Comparison of ENCODE assay signal across 7 mouse cellular contexts in genomic region chr12:109542635-109543249, GRCm38 (mm10). TPM values are rescaled to one million over a fixed set of nuclear protein-coding genes. Genes with fewer than 3 reads are reported as not detected.
DNase-seq lines count a peak whose midpoint lies in the region; ATAC-seq and TF ChIP-seq lines count a peak whose summit lies in the region.

No protein-coding gene starts in this region.

- TF ChIP-seq POLR2A in brain, embryonic 14.5 days (IDR thresholded peaks at IDR 0.05; ENCODE audit: borderline replicate concordance, extremely low read depth, insufficient read depth, insufficient read length, poor library complexity, severe bottlenecking), result no peak

- H3K27ac ChIP-seq in embryonic facial prominence, embryonic 15.5 days (replicated peaks), result no peak overlapping the region
- H3K27ac ChIP-seq in hindbrain, embryonic 11.5 days (ENCODE audit: low read depth, low read length), result no peak overlapping the region
- H3K27ac ChIP-seq in limb, embryonic 11.5 days (replicated peaks; ENCODE audit: low read depth, low read length), result no peak overlapping the region
- no peak overlapping the region for H3K27ac ChIP-seq in midbrain, embryonic 12.5 days (replicated peaks)

- H3K4me2 ChIP-seq in embryonic facial prominence, embryonic 15.5 days (replicated peaks), result no peak overlapping the region
- no peak overlapping the region for H3K4me2 ChIP-seq in hindbrain, embryonic 11.5 days (replicated peaks; ENCODE audit: low read depth, low read length)
- no peak overlapping the region for H3K4me2 ChIP-seq in limb, embryonic 11.5 days (ENCODE audit: low read depth, severe bottlenecking)
- peak overlapping the region; percentile 50; the same call in 1 of the 2 replicates for H3K4me2 ChIP-seq in midbrain, embryonic 12.5 days (replicated peaks)

- 48% methylated on average over 17 of the region's 17 CpGs for WGBS in embryonic facial prominence, embryonic 15.5 days
- WGBS in hindbrain, embryonic 11.5 days, result 63% methylated on average over 17 of the region's 17 CpGs
- WGBS in limb, embryonic 11.5 days, result 51% methylated on average over 17 of the region's 17 CpGs
- WGBS in midbrain, embryonic 12.5 days, result 41% methylated on average over 17 of the region's 17 CpGs

- ATAC-seq in embryonic facial prominence, embryonic 15.5 days (ENCODE audit: insufficient number of reproducible peaks, low FRiP score, low TSS enrichment, low read depth), result peak; percentile 52
- no peak for ATAC-seq in hindbrain, embryonic 11.5 days (ENCODE audit: low FRiP score)
- peak; percentile 55; the same call in 1 of the 2 replicates for ATAC-seq in limb, embryonic 11.5 days (ENCODE audit: insufficient number of reproducible peaks, low FRiP score, low TSS enrichment, low read depth)
- ATAC-seq in midbrain, embryonic 12.5 days (ENCODE audit: low FRiP score, low read depth), result no peak

- peak overlapping the region; percentile 50 for H3K4me3 ChIP-seq in embryonic facial prominence, embryonic 15.5 days (replicated peaks)
- H3K4me3 ChIP-seq in hindbrain, embryonic 11.5 days (ENCODE audit: low read depth, low read length), result peak overlapping the region; percentile 40
- H3K4me3 ChIP-seq in limb, embryonic 11.5 days (ENCODE audit: low read depth, low read length), result no peak overlapping the region; the same call in 1 of the 2 replicates
- peak overlapping the region; percentile 48 for H3K4me3 ChIP-seq in midbrain, embryonic 12.5 days

- H3K9ac ChIP-seq in embryonic facial prominence, embryonic 15.5 days, result no peak overlapping the region
- H3K9ac ChIP-seq in hindbrain, embryonic 11.5 days (ENCODE audit: low read depth, low read length), result no peak overlapping the region
- no peak overlapping the region for H3K9ac ChIP-seq in limb, embryonic 11.5 days (ENCODE audit: low read length)
- H3K9ac ChIP-seq in midbrain, embryonic 12.5 days (replicated peaks), result no peak overlapping the region

- peaks cover 22% of the 10 kb centered on the region for H3K9me3 ChIP-seq in embryonic facial prominence, embryonic 15.5 days (replicated peaks)
- H3K9me3 ChIP-seq in hindbrain, embryonic 11.5 days (ENCODE audit: control insufficient read depth, low read length), result no peaks in the 10 kb centered on the region
- peaks cover 10% of the 10 kb centered on the region for H3K9me3 ChIP-seq in limb, embryonic 11.5 days (ENCODE audit: control insufficient read depth, low read length)
- peaks cover 45% of the 10 kb centered on the region for H3K9me3 ChIP-seq in midbrain, embryonic 12.5 days

- H3K4me1 ChIP-seq in embryonic facial prominence, embryonic 15.5 days, result peaks cover 8% of the 10 kb centered on the region; the same call in 1 of the 2 replicates
- H3K4me1 ChIP-seq in hindbrain, embryonic 11.5 days (replicated peaks; ENCODE audit: control insufficient read depth, insufficient read depth, low read length), result peaks cover 2% of the 10 kb centered on the region
- peaks cover 6% of the 10 kb centered on the region; the same call in 1 of the 2 replicates for H3K4me1 ChIP-seq in limb, embryonic 11.5 days (ENCODE audit: control insufficient read depth, insufficient read depth, low read length)
- H3K4me1 ChIP-seq in midbrain, embryonic 12.5 days, result peaks cover 23% of the 10 kb centered on the region

- TF ChIP-seq CTCF in brain, embryonic 14.5 days (IDR thresholded peaks at IDR 0.05; ENCODE audit: borderline replicate concordance, extremely low read depth, insufficient read depth, insufficient read length), result peak; percentile 61

- no peaks in the 10 kb centered on the region for H3K27me3 ChIP-seq in embryonic facial prominence, embryonic 15.5 days
- no peaks in the 10 kb centered on the region for H3K27me3 ChIP-seq in hindbrain, embryonic 11.5 days (ENCODE audit: control insufficient read depth, insufficient read depth, low read length)
- no peaks in the 10 kb centered on the region for H3K27me3 ChIP-seq in limb, embryonic 11.5 days (ENCODE audit: control insufficient read depth, insufficient read depth, low read length)
- peaks cover 10% of the 10 kb centered on the region for H3K27me3 ChIP-seq in midbrain, embryonic 12.5 days

- peak; percentile 62 for DNase-seq in T-cell, adult 2 months (ENCODE audit: low spot score)
- peak; percentile 94 for DNase-seq in brain, embryonic 14.5 days (ENCODE audit: low read depth)
- DNase-seq in hindbrain, embryonic 11.5 days (ENCODE audit: low spot score), result peak; percentile 76
- DNase-seq in limb, embryonic 11.5 days (ENCODE audit: low spot score), result peak; percentile 78
- DNase-seq in spleen, postnatal 4 days (ENCODE audit: low spot score in 2 of 2), result peak; percentile 48 to 77

- H3K36me3 ChIP-seq in embryonic facial prominence, embryonic 15.5 days, result peaks cover 8% of the 10 kb centered on the region
- H3K36me3 ChIP-seq in hindbrain, embryonic 11.5 days (ENCODE audit: control insufficient read depth, insufficient read depth, low read length), result no peaks in the 10 kb centered on the region
- H3K36me3 ChIP-seq in limb, embryonic 11.5 days (ENCODE audit: control insufficient read depth, insufficient read depth, low read length), result peaks cover 2% of the 10 kb centered on the region; the same call in 1 of the 2 replicates
- 0 out of 2 replicates have a peak, but pooled peaks cover 7% of the 10 kb centered on the region for H3K36me3 ChIP-seq in midbrain, embryonic 12.5 days

RNA-seq across cellular contexts. Expression of gene Rtl1, which starts 57.4 kb away (rescaled TPM):
- 0.85 and 1.5 TPM in 2 replicates for polyA plus RNA-seq in brain, embryonic 14.5 days (2012; rRNA removed)
- polyA plus RNA-seq in embryonic facial prominence, embryonic 15.5 days (2015; fragmentation: Nextera tagmentation; extraction: Ambion mirVana), result 3.6 TPM in 2 replicates
- polyA plus RNA-seq in hindbrain, embryonic 11.5 days (2014; fragmentation: Nextera tagmentation; extraction: Ambion mirVana), result 0.50 and 0.85 TPM in 2 replicates
- 0.85 and 0.91 TPM in 2 replicates for polyA plus RNA-seq in limb, embryonic 11.5 days (2014; fragmentation: Nextera tagmentation; extraction: Ambion mirVana)
- 1.1 and 1.2 TPM in 2 replicates for polyA plus RNA-seq in midbrain, embryonic 12.5 days (2016; fragmentation: Nextera tagmentation; extraction: Ambion mirVana)

Comparison
In these comparisons a context has a peak if more than half of its experiments do, and no peak if none do; other contexts are left out.
1. ATAC-seq: peak in embryonic facial prominence, embryonic 15.5 days (single experiment) and limb, embryonic 11.5 days (single experiment); none in hindbrain, embryonic 11.5 days (single experiment) and midbrain, embryonic 12.5 days (single experiment).
2. Peak in every context shown above with its lines, with median percentiles within 50 percentile points of each other: DNase-seq.